Mouse (Mus musculus) ovary, postnatal 36 days (tissue): ENCODE measurements at regions not wholly inside any gene's neighbourhood (a gene's known extent, or its start where the extent isn't known, plus 50 kb on each side); places are given as distances from the start of the nearest gene placed in this dataset.

Experiments
- DNase-seq: peaks from one replicate; pipeline ENCODE4 v3.0.0; 2022; ENCODE audit warnings: low spot score, mixed read lengths

- no peak for DNase-seq
These were observed 54.0 kb upstream of the Shb start for GRCm38 (mm10) chr4:45586310-45586709.

GRCm38 (mm10) chr4:45585188-45585820 is 53.0 kb upstream of the Shb start:
- no peak for DNase-seq

GRCm38 (mm10) chr4:45583966-45584365 is 51.7 kb upstream of the Shb start:
- DNase-seq = no peak

GRCm38 (mm10) chr4:45582496-45582895 is 50.2 kb upstream of the Shb start:
- no peak for DNase-seq
